Mouse (Mus musculus) adrenal gland, postnatal 25 days (tissue): ENCODE measurements at regions not wholly inside any gene's neighbourhood (a gene's known extent, or its start where the extent isn't known, plus 50 kb on each side); places are given as distances from the start of the nearest gene placed in this dataset.
"Not testable (repeated sequence)": the region's sequence is repeated elsewhere in the genome, so short reads cannot be mapped to it uniquely, and the experiment has no call there.

Experiments used
- DNase-seq: peaks from one replicate; pipeline ENCODE4 v3.0.0; 2021; ENCODE audit warnings: mixed read lengths

DNA sequence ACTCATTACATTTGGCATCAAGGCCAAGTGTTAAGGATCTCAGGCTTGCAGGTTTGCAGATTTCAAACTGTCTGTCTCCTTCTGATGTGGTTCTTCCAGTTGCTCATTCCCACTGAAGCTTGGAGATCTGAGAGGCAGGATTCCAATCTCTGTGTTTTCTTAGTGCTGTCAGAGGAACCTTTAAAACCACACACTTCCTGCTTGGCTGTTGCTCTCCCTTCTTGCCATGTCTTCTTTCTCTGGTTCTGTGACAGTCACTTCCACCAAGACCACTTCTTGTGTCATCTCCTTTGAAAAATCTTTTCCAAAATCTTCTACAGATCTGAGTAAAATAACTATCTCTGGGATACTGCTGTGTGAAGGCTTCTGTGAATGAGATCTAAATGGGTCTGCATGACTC is 117.3 kb downstream of the Gm5426 start:
- DNase-seq = no peak

DNA sequence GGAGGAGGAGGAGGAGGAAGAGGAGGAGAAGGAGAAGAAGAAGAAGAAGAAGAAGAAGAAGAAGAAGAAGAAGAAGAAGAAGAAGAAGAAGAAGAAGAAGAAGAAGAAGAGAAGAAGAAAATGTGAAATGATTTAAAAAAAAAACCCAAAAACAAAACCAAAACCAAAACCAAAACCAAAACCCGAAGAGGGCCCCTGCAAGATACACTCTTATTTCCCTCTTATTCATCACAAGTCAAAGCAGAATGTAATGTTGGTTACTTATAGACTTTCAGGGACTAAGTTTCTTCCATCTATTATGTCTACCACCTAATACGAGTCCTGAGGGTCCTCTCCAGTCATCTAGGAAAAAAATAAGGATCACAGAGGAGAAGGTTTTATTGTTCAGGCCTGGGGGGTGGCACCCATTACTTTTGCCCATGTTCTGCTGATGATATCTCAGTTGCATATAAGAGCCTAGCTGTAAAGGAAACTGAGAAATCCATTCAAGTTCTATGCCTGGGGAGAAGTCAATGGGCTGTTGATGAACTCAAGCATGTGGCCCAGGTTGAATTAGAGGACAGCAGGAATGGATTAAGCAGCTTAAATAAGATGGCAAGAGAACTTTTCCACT is 118.0 kb downstream of the Gm5426 start:
- DNase-seq = no peak

DNA sequence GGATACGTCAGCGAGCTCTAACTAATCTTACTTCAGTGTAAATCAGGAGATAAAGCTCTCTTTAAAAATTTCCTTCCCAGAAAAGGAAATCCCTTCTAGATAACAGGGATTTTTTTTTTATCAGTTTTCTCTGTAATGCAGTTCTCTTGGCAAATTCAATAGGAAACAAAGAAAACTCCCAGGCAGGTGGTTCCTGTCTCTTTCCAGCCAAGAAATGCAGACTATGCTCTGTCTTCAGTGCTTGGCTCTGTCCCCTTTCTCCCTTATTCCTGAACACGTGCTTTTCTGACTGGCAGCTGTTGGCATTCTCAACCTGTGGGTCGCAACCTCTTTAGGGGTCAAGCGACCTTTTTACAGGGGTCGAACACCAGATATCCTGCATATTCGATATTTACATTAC is 121.5 kb downstream of the Gm5426 start:
- no peak for DNase-seq

DNA sequence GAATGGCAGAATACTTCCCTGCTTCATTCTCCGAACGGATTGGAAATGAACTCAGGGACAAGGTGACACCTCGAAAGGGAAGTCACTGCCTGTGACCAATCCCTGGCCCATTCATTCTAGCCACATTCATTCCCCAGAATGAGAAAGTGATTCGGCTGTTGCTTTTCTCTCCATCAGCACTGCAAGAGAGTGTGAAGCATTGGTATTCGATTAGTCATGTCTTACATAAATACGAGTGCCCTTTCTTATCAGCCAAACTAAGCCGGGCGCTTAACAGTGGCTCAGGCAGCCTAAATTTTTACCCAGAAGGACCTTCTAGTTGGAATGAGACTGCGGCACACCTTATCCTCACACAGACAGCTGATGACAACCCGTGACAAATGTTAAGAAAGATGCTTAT is 122.8 kb downstream of the Gm5426 start:
- no peak for DNase-seq

DNA sequence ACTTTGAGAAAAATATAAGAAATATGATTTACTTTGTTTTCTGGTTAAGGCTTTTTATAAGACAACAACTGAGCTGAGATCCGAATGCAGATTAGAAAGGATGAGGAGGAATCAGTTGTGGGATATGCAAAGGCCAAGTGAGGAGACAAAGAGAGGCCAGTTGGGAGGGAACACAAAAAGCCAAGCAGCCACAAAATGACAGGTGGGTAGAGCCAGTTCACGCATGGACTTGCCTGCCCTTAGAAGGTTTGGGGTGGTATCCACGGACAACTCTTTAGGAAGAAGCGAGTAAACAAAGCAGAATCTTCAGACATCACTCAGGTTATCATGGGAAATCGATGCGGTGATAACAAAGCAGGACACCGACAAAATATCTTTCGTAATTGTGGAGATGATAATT is 123.2 kb downstream of the Gm5426 start:
- DNase-seq = no peak

DNA sequence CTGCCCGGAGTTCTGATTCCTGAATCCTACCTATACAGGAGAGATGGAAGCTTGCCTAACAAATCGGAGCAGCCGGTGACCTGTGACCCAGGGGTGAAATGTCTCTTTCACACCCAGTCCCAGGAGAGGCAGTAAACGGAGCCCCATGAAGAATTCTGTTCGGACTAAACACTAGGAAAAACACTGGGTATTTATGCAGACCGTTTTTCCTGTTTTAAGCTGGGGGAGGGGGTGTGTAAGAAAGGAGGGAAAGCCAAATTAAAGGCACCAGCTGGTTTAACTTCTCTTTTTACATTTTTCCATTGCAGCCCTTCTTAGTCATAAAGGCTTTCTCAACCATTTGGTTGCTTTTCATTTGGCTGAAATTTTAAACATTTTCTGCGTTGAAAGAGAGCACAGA is 127.1 kb downstream of the Gm5426 start:
- peak; percentile 10 for DNase-seq

DNA sequence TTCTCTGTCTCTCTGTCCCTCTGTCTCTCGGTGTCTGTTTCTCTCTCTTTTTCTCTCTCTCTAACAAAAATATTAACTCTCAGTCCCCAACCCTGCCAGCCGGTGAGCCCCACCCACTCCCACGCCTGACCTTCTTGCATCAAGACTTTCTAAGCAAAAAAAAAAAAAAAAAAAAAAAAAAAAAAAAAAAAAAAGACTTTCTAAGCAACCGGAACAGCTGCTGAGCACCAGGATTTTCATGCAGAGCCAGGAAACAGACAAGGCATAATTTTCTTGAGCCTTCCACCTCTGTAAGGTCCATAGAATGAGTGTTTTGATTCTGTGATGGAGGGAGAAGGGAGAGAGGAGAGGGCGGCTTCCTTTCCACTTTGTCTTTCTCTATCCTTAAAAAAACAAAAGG is 128.0 kb downstream of the Gm5426 start:
- no peak for DNase-seq

DNA sequence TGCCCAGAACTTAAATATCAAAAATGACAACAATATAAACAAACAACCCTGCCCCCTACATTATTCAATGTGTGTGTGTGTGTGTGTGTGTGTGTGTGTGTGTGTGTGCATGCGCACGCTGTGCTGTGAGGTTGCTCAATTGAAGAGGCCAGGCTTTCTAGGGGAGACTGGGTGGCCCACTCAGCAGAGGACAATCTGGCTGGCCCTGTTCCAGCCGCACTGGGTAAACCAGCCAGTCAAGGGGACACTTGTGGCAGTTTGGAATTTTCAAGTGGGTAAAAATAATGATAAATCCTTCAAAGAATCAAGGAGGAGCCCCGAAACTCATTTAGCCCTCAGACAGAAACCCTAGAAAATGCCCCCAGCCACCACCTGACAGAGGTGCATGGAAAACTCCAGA is 128.5 kb downstream of the Gm5426 start:
- no peak for DNase-seq

DNA sequence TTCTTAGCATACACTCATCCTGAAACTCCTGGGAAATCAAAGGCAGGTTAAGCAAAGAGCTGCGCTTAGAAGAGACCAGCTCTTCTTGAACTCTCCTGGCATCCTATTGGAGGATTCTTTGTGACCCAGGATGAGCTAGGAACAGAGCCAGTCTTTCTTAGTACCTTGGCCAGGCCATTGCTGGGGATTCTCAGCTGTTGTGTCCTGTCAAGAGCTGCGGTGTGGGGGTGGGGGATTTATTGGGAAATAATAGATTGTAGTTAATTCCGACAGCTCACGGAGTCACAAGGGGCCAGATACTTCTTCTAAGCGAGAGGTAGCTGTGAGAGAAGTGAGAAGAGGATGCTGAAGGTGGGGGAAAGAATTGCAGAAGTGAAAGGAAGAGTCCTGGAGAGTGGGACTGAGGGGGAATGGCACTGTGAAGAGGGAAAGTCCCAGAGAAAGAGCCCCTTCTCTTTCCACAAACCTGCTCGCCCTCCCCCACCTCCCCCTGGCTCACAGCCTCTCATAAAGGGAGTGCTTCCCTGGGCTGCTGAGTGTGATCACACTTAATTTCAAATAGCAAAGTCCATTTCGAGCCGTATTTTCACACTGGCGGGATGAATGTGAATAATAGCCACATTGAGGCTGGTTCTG is 129.8 kb downstream of the Gm5426 start:
- no peak for DNase-seq

DNA sequence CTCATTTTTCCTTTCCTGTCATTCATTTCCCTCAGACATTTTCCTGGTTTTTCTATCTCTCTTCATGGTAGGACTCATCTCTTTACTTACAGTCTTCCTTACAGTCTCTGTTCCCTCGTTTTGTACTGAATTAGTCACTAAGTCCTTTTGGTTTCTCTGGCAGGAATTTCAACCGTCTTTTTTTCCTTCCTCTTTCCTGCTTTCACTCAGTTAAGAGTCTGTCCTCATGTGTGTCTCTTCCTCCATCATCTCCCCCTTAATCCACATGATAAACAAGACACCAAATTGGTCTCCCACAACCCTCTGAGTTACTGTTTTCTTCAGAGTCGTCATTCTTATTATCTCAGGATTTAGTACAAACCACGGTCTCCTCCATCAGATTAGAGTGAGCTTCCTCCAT is 131.2 kb downstream of the Gm5426 start:
- DNase-seq = no peak

DNA sequence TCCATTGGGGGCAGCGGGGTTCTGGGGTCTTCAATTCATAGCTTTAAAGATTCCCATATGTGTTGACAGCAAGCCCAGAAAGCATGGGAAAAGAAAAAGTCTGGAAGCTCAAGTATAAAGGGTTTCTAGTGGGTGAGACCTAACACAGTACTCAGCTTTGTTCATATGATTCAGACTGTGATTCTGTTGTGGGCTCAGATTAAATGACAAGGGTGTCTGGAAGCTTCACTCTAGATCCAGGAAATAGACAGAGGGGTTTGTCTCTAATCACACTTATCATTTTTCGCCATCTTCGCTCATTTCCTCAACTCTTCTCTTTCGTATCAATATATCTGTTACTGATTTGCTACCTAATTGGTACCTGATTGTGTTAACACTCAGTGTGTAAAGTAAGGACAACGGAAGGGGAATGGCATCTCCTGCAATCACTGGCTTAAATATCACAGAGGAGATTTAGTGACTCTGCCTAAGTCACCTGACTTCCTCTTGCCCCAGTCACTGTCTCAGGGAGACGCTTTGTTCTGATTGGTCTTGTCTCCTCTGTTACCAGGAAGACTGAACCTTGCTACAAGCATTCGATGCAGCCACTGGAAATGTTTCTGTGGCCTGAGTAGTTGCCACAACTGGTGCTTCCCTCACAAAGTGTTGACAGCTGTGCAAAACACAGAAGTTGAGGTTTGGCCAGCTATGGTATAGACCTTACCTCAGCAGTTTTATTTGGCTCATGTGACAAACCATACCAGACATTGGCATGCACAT is 137.4 kb downstream of the Gm5426 start:
- DNase-seq = no peak

DNA sequence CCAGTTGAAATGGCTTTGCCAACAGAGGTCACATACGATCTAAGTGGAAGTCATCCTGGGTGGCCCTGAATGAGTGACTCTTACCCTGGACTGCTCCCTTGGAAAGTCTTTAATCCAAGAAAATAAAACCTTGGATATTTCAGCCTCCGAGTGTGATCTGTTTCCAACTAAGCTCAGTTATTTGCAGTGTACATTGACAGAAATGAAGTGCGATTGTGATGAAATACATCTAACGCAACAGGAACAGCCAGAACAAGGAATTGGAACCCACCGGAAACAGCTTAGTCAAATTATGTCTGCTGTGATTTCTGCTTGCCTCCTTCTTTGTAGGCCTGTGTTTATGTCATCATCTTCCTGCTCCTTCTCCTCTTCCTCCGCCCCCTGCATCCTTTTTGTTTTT is 143.7 kb downstream of the Gm5426 start:
- no peak for DNase-seq

DNA sequence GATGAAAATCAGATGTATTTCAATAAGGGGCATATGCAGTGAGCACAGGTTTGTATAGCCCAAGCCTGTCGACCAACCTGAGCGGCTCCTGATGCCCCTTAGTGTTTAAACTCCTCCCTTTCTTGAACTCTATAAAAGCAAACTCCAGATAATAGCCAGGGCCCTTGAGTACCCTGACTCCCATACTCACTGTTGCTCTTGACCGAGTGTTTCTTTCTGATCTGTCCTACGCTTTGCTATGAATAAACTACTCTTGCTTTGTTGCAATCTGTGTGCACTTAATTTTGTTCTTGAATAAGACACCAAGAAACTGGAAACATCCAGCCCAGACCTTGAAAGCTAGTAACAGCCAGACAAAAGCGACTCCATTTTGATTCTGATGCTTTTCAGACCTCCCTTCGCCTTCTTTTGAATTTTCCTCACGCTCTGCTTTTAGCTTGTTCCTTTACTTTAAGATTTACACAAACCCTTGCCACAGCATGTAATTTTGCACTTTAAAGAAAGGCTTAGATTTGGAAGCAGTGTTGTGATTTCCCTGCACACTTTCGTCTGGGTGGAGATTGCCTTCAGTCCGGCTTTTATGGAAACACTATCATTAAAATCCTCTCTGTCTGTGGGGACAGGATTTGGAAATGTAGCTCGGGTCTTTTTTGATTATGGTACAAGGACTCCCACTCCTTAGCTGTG is 149.1 kb downstream of the Gm5426 start:
- DNase-seq = no peak

DNA sequence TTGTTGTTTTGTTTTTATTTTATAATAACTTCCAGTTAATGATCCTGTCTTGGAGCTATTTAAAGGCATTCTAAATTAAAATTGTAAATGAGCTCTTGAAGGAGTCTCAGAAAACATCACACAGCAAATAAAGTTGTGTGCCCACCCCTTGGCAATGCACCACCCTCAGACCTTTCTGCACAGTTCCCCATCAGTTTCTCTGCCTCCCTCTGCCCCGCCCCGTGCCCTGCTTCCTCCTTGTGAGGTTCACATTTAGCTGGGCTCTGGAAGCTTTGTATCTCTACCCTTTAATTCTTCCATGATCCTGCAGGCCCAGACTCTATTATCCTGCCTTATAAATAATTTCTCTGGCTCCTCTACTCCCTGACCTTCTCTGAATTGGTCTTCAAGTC is 149.7 kb downstream of the Gm5426 start:
- DNase-seq = no peak

DNA sequence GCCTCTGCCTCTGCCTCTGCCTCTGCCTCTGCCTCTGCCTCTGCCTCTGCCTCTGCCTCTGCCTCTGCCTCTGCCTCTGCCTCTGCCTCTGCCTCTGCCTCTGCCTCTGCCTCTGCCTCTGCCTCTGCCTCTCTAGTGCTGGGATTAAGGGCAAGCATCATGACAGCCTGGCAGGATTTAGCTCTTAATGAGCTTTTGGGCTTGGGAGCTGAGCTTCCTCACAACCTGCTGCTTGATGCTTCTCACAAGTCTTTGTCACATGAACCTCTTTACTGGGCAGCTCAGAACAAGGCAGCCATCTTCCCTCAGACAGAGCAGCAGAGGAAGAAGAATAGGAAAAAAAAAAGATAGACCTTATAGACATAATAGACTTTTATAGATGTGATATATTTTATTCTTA is 152.6 kb downstream of the Gm5426 start:
- not testable (repeated sequence) for DNase-seq

DNA sequence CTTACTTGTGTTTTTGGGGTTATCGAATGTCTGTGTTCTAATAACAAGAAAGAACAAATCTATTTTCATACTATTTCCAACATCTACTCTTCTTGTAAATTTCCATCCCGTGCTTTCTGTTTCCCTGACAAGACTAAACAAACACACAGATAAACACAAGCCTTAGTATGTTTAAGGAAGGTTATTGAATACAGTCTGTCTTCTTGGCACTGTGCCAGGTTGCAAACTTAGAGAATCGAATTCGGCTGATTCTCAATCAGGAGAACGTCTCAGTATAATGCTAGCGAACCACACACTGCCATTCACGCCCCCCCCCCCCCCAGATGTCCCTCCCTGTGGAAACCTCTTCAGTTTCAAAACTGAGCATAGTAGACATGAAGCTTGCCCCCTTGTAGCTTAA is 157.2 kb downstream of the Gm5426 start:
- DNase-seq = no peak

DNA sequence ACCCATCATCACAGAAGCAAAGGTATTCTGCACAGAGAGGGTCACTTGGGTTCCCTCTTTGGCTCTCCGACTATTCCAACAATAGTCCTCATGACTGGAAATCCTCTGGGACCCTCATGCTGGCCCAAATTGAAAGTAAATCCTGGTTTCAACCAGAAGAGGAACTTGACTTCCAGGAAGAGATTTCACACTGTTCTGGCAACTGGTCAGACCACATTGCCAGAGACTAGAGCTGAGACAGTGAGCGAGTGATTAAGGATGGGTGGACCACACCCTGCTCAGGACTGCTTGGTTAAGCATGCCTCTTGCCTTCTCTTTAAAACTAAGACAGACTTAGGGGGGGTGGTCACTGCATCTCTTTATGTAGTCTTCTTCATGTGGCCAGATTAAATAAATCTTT is 158.3 kb downstream of the Gm5426 start:
- DNase-seq = peak; percentile 2

DNA sequence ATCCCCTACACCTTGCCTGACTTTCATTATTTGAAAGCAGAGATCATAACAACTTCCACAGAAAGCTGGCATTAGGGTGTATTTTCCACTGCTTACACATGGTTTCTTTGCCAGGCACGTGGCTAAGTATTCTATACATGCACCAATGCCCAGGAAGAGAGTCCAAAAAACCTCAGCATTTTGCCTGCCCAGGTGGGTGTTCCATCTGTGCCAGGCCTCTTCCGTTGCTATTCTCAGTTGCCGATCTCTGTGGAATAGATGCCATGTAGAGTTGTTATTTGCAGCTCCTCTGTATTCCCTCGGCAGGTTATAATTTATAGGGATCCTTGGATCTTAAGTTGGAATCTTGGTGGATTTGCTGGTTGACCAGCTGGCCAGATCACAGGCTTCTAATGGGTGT is 161.3 kb downstream of the Gm5426 start:
- DNase-seq = no peak

DNA sequence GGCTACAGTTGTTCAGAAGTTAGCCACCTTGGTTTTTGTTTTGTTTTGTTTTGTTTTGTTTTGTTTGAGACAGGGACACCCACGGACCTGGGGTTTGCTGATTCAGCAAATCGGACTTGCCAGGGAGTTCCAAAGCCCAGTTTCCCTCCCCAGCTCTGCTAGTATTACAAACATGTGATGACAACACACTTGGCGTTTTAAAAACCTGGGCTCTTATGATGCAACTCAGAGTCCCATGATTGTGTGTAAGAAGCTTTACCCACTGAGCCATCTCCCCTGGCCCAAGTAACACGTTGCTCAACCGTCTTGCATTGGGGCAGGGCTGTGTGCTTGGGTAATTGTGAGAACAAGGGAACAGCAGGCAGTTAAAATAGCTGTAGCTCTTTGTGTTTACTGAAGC is 162.2 kb downstream of the Gm5426 start:
- peak; percentile 5 for DNase-seq

DNA sequence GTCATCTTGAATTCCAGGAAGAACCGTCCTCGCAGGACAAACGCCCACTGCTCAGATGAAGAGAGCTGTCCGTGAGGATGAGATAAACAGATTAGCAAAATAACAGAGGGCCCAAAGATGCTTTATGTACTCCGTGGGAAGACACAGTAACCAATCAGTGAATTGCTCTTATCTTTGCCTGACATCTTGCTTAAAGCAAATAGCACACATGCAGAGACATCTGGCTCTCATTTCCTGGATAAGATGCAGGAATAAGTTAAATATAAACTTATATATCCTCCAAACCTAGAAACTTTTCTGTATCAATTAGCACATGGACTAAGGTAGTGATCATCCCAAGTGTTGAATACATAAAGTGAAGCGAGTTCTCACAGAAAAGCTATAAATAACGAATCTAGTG is 169.3 kb downstream of the Gm5426 start:
- no peak for DNase-seq

DNA sequence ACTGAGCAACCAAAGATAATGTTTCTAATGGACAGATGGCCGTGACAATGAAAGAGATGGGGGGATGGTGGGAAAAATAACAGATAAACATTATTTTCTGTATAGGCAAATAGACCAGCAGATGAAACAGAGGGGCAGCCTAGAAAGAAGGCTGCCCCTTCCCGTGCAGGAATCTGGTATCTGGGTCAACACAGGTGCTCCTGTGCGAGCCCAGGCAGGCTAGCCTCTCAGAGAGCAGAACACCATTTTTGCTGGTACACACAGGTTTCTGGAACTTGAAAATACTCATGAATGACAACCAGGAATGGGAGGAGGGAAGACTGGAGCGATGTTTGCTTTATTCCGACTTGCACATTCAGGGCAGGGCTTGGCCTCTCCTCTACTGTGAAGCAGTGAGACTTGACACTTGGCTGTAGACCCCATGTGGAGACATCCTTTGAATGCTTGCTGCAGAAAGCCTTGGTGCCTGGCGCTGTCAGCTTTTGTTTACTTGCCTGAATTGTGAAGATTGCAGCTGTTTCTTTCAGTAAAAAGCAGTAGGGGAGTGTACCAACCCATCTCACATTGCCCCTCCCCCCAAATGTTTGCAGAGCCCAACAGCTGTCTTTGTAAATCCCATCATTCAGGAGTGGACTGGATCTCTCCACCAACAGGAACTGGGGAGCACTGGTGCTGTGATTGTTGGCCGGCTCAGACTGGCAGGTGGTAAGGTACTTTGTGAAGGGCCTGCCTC is 172.5 kb downstream of the Gm5426 start:
- no peak for DNase-seq

DNA sequence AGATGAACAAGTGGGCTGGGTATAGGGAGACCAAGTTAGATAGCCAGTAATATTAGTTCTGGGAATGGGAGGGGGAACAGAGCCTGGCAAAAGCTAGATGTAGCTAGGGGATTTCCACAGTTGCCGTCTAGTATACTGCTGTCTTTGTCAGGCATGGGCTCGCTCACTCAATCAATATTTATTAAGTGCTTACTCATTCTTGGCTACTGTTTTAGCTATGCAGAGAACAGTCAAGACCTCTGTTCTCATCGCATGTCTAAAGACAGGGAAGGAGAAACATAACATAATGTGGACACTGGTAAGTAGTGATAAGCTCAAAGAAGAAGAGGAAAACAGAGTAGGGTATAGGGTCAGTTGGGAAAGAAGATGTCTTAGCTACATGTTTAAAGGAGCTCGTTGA is 173.4 kb downstream of the Gm5426 start:
- no peak for DNase-seq

DNA sequence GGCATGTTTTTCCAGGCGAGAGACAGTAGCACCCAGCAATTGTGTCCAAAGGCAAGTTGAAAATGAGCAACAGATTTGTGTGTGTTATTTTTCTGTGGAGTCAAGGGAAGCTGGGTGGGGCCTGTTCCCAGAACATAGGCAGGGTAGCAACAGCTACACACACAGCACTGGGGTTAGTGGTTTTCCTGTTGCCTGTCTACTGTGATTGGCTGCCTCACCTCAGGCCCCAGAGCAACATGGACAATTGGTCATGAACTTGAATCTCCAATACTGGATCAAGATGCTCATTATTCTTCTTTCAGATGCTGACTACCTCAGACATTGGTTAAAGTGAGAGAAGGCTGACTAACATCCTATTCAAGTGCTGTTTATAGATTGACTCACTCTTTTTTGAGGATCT is 188.9 kb downstream of the Gm5426 start:
- no peak for DNase-seq
